Mouse (Mus musculus): ENCODE data around the gene Rpl36. TPM values are rescaled to one million over a fixed set of nuclear protein-coding genes. Genes with fewer than 3 reads are reported as not detected.
"Not testable (repeated sequence)": the region's sequence is repeated elsewhere in the genome, so short reads cannot be mapped to it uniquely, and the experiment has no call there.

Gene Rpl36
- polyA plus RNA-seq, 1 experiment from 2014 or later, result 1,574 TPM

- peak; percentile 85 for ATAC-seq
- H3K9ac ChIP-seq, result peak within 1 kb of the TSS; percentile 91
- peak within 1 kb of the TSS; percentile 94 for H3K4me2 ChIP-seq
- peak within 1 kb of the TSS; percentile 99 for H3K4me3 ChIP-seq
- under 1% methylated on average over 51 of the region's 51 CpGs for WGBS (ENCODE audit: insufficient replicate concordance)
- peak within 1 kb of the TSS; percentile 78 for H3K27ac ChIP-seq
- H3K4me1 ChIP-seq, result peaks cover 32% of the 10 kb centered on the region
- peaks cover 11% of the 10 kb centered on the region; the same call in 1 of the 2 replicates for H3K27me3 ChIP-seq (replicated peaks)
- H3K36me3 ChIP-seq, result peaks cover 35% of the 10 kb centered on the region
- H3K9me3 ChIP-seq (replicated peaks), result no peaks in the 10 kb centered on the region
Observed at GRCm38 (mm10) chr17:56626754-56627470, 13.7 kb downstream of the Rpl36 start, which contains the start of gene Lonp1. Lonp1 (minus strand) TSS chr17:56626887.

GRCm38 (mm10) chr17:56627530-56628277 is 14.5 kb downstream of the Rpl36 start, which contains the start of gene Catsperd:
Catsperd (plus strand) TSS chr17:56628143.
- H3K27ac ChIP-seq, result peak within 1 kb of the TSS; percentile 65
- peak within 1 kb of the TSS; percentile 94 for H3K4me2 ChIP-seq
- peak within 1 kb of the TSS; percentile 34; the same call in 1 of the 2 replicates for H3K9ac ChIP-seq
- H3K36me3 ChIP-seq, result peaks cover 27% of the 10 kb centered on the region
- no peaks in the 10 kb centered on the region for H3K9me3 ChIP-seq (replicated peaks)
- peaks cover 11% of the 10 kb centered on the region; the same call in 1 of the 2 replicates for H3K27me3 ChIP-seq (replicated peaks)
- peak; percentile 32 for ATAC-seq
- 11% methylated on average over 26 of the region's 26 CpGs for WGBS (ENCODE audit: insufficient replicate concordance)
- H3K4me1 ChIP-seq, result peaks cover 32% of the 10 kb centered on the region
- peak within 1 kb of the TSS; percentile 99 for H3K4me3 ChIP-seq

- WGBS (ENCODE audit: insufficient replicate concordance), result 81% methylated on average over 27 of the region's 27 CpGs
- H3K4me3 ChIP-seq; ATAC-seq; H3K9ac ChIP-seq; H3K27ac ChIP-seq; H3K9me3 ChIP-seq (replicated peaks); H3K4me2 ChIP-seq; H3K36me3 ChIP-seq: not testable (repeated sequence)
- Histone ChIP-seq H3K27me3 (replicated peaks) (peaks cover 24% of the 10 kb centered on the region), H3K4me1 (peaks cover 26% of the 10 kb centered on the region)
Observed at GRCm38 (mm10) chr17:56629800-56630781, 16.9 kb downstream of the Rpl36 start.

- H3K9me3 ChIP-seq (replicated peaks), result no peaks in the 10 kb centered on the region
- no peak for ATAC-seq
- H3K27ac ChIP-seq, result no peak overlapping the region
- no peak overlapping the region for H3K4me3 ChIP-seq
- H3K36me3 ChIP-seq, result no peaks in the 10 kb centered on the region
- H3K27me3 ChIP-seq (replicated peaks), result peaks cover 26% of the 10 kb centered on the region
- H3K4me2 ChIP-seq, result no peak overlapping the region
- peaks cover 14% of the 10 kb centered on the region for H3K4me1 ChIP-seq
- 45% methylated on average over 4 of the region's 4 CpGs for WGBS (ENCODE audit: insufficient replicate concordance)
- no peak overlapping the region for H3K9ac ChIP-seq
Observed at GRCm38 (mm10) chr17:56631807-56632206, 18.6 kb downstream of the Rpl36 start.

GRCm38 (mm10) chr17:56634023-56634422 is 20.8 kb downstream of the Rpl36 start:
- WGBS (ENCODE audit: insufficient replicate concordance), result 65% methylated on average over 6 of the region's 6 CpGs
- no peaks in the 10 kb centered on the region for H3K36me3 ChIP-seq
- no peak for ATAC-seq

GRCm38 (mm10) chr17:56643237-56643636 is 30.0 kb downstream of the Rpl36 start:
- Histone ChIP-seq H3K36me3 (no peaks in the 10 kb centered on the region), H3K4me3 (no peak overlapping the region), H3K27me3 (replicated peaks) (peaks cover 29% of the 10 kb centered on the region), H3K4me1 (peaks cover 5% of the 10 kb centered on the region; the same call in 1 of the 2 replicates), H3K9me3 (replicated peaks) (no peaks in the 10 kb centered on the region), H3K9ac (no peak overlapping the region), H3K27ac (no peak overlapping the region), H3K4me2 (no peak overlapping the region)
- no peak for ATAC-seq
- WGBS (ENCODE audit: insufficient replicate concordance), result 64% methylated on average over 4 of the region's 4 CpGs

More at GRCm38 (mm10) chr17:56634023-56634422, 20.8 kb downstream of the Rpl36 start:
- no peak overlapping the region for H3K4me3 ChIP-seq
- no peak overlapping the region for H3K4me2 ChIP-seq
- no peaks in the 10 kb centered on the region for H3K9me3 ChIP-seq (replicated peaks)
- no peaks in the 10 kb centered on the region for H3K4me1 ChIP-seq
- H3K27ac ChIP-seq, result no peak overlapping the region
- no peak overlapping the region for H3K9ac ChIP-seq
- peaks cover 28% of the 10 kb centered on the region for H3K27me3 ChIP-seq (replicated peaks)

- Histone ChIP-seq H3K27ac (no peak overlapping the region), H3K9ac (no peak overlapping the region), H3K4me2 (no peak overlapping the region)
Observed at GRCm38 (mm10) chr17:56647546-56647945, 34.3 kb downstream of the Rpl36 start.

GRCm38 (mm10) chr17:56651801-56652200 is 38.6 kb downstream of the Rpl36 start:
- Histone ChIP-seq H3K4me1 (peaks cover 9% of the 10 kb centered on the region), H3K27ac (no peak overlapping the region), H3K4me3 (no peak overlapping the region), H3K27me3 (replicated peaks) (peaks cover 50% of the 10 kb centered on the region), H3K9ac (no peak overlapping the region), H3K9me3 (replicated peaks) (no peaks in the 10 kb centered on the region), H3K4me2 (no peak overlapping the region), H3K36me3 (no peaks in the 10 kb centered on the region)
- peak; percentile 40; the same call in 1 of the 2 replicates for ATAC-seq
- 28% methylated on average over 10 of the region's 10 CpGs for WGBS (ENCODE audit: insufficient replicate concordance)

More at GRCm38 (mm10) chr17:56647546-56647945, 34.3 kb downstream of the Rpl36 start:
- ATAC-seq, result no peak
- Histone ChIP-seq H3K27me3 (replicated peaks) (peaks cover 33% of the 10 kb centered on the region), H3K4me3 (no peak overlapping the region), H3K36me3 (no peaks in the 10 kb centered on the region), H3K4me1 (peaks cover 5% of the 10 kb centered on the region; the same call in 1 of the 2 replicates), H3K9me3 (replicated peaks) (no peaks in the 10 kb centered on the region)
- 54% methylated on average over 11 of the region's 13 CpGs for WGBS (ENCODE audit: insufficient replicate concordance)

- ATAC-seq, result no peak
- 50% methylated on average over 2 of the region's 2 CpGs for WGBS (ENCODE audit: insufficient replicate concordance)
- no peaks in the 10 kb centered on the region for H3K36me3 ChIP-seq
Observed at GRCm38 (mm10) chr17:56654771-56655170, 41.6 kb downstream of the Rpl36 start.

GRCm38 (mm10) chr17:56655311-56655710 is 42.1 kb downstream of the Rpl36 start:
- peaks cover 35% of the 10 kb centered on the region for H3K27me3 ChIP-seq (replicated peaks)
- no peak overlapping the region for H3K9ac ChIP-seq
- no peaks in the 10 kb centered on the region for H3K36me3 ChIP-seq
- no peak overlapping the region for H3K4me2 ChIP-seq
- WGBS (ENCODE audit: insufficient replicate concordance), result 47% methylated on average over 3 of the region's 3 CpGs
- H3K4me1 ChIP-seq, result peaks cover 3% of the 10 kb centered on the region
- ATAC-seq, result no peak
- H3K27ac ChIP-seq, result 0 out of 2 replicates have a peak overlapping the region, but pooled peaks have one; percentile 6
- no peak overlapping the region for H3K4me3 ChIP-seq
- H3K9me3 ChIP-seq (replicated peaks), result no peaks in the 10 kb centered on the region

More at GRCm38 (mm10) chr17:56654771-56655170, 41.6 kb downstream of the Rpl36 start:
- Histone ChIP-seq H3K4me1 (peaks cover 3% of the 10 kb centered on the region), H3K27me3 (replicated peaks) (peaks cover 35% of the 10 kb centered on the region), H3K4me3 (no peak overlapping the region), H3K27ac (no peak overlapping the region), H3K4me2 (no peak overlapping the region), H3K9ac (no peak overlapping the region), H3K9me3 (replicated peaks) (no peaks in the 10 kb centered on the region)

- WGBS (ENCODE audit: insufficient replicate concordance), result 70% methylated on average over 6 of the region's 6 CpGs
- Histone ChIP-seq H3K27me3 (replicated peaks) (peaks cover 40% of the 10 kb centered on the region), H3K36me3 (no peaks in the 10 kb centered on the region), H3K4me1 (peaks cover 6% of the 10 kb centered on the region), H3K27ac (no peak overlapping the region), H3K9me3 (replicated peaks) (no peaks in the 10 kb centered on the region), H3K4me3 (no peak overlapping the region), H3K4me2 (no peak overlapping the region), H3K9ac (no peak overlapping the region)
- ATAC-seq, result no peak
Observed at GRCm38 (mm10) chr17:56656171-56656570, 43.0 kb downstream of the Rpl36 start.
